Mouse (Mus musculus): Measurements from ENCODE around the gene Stat6.
"Not testable (repeated sequence)": the region's sequence is repeated elsewhere in the genome, so short reads cannot be mapped to it uniquely, and the experiment has no call there.

Gene Stat6

GRCm38 (mm10) chr10:127645791-127646190 lies 3.0 kb downstream of the Stat6 start:
- no peak for DNase-seq (ENCODE audit: low read depth, low spot score)

- no peak for DNase-seq (ENCODE audit: low read depth, low spot score)
Measured at GRCm38 (mm10) chr10:127652906-127653638, 10.3 kb downstream of the Stat6 start.

- no peak for DNase-seq (ENCODE audit: low read depth, low spot score)
Measured at GRCm38 (mm10) chr10:127654970-127655579, 12.3 kb downstream of the Stat6 start.

GRCm38 (mm10) chr10:127657617-127658016 lies 14.8 kb downstream of the Stat6 start:
- not testable (repeated sequence) for DNase-seq (ENCODE audit: low read depth, low spot score)

GRCm38 (mm10) chr10:127658076-127658475 lies 15.3 kb downstream of the Stat6 start:
- peak; percentile 20 for DNase-seq (ENCODE audit: low read depth, low spot score)

GRCm38 (mm10) chr10:127659551-127659950 lies 16.8 kb downstream of the Stat6 start:
- DNase-seq (ENCODE audit: low read depth, low spot score) = no peak

GRCm38 (mm10) chr10:127661291-127661914 lies 18.6 kb downstream of the Stat6 start:
- no peak for DNase-seq (ENCODE audit: low read depth, low spot score)

- DNase-seq (ENCODE audit: low read depth, low spot score) = peak; percentile 92
Measured at GRCm38 (mm10) chr10:127661915-127662663, 19.3 kb downstream of the Stat6 start.

- DNase-seq (ENCODE audit: low read depth, low spot score) = no peak
Measured at GRCm38 (mm10) chr10:127662666-127663253, 20.0 kb downstream of the Stat6 start.

- peak; percentile 64 for DNase-seq (ENCODE audit: low read depth, low spot score)
Measured at GRCm38 (mm10) chr10:127663590-127663989, 20.8 kb downstream of the Stat6 start.

- peak; percentile 46 for DNase-seq (ENCODE audit: low read depth, low spot score)
Measured at GRCm38 (mm10) chr10:127664166-127664565, 21.4 kb downstream of the Stat6 start.

GRCm38 (mm10) chr10:127664891-127665290 lies 22.1 kb downstream of the Stat6 start:
- peak; percentile 26 for DNase-seq (ENCODE audit: low read depth, low spot score)

- peak; percentile 67 for DNase-seq (ENCODE audit: low read depth, low spot score)
Measured at GRCm38 (mm10) chr10:127665366-127666181, 22.8 kb downstream of the Stat6 start.

- DNase-seq (ENCODE audit: low read depth, low spot score) = peak; percentile 95
Measured at GRCm38 (mm10) chr10:127666501-127667268, 23.9 kb downstream of the Stat6 start, which contains the start of gene Nemp1. Nemp1 (plus strand) TSS chr10:127666901.

- peak; percentile 100 for DNase-seq (ENCODE audit: low read depth, low spot score)
Measured at GRCm38 (mm10) chr10:127667269-127668092, 24.7 kb downstream of the Stat6 start.

GRCm38 (mm10) chr10:127668093-127669050 lies 25.6 kb downstream of the Stat6 start, which contains the start of gene Nab2:
Nab2 (minus strand) TSS chr10:127668568.
- peak; percentile 93 for DNase-seq (ENCODE audit: low read depth, low spot score)

- DNase-seq (ENCODE audit: low read depth, low spot score) = peak; percentile 43
Measured at GRCm38 (mm10) chr10:127669170-127669569, 26.4 kb downstream of the Stat6 start.

- peak; percentile 38 for DNase-seq (ENCODE audit: low read depth, low spot score)
Measured at GRCm38 (mm10) chr10:127670185-127670584, 27.4 kb downstream of the Stat6 start.
